Mouse (Mus musculus) thymus, postnatal 14 days (tissue): ENCODE data around the gene Tmem150a.

ENCODE experiments used
- DNase-seq: peaks from one replicate; pipeline ENCODE4 v3.0.0; 2021

The Tmem150a gene

DNA sequence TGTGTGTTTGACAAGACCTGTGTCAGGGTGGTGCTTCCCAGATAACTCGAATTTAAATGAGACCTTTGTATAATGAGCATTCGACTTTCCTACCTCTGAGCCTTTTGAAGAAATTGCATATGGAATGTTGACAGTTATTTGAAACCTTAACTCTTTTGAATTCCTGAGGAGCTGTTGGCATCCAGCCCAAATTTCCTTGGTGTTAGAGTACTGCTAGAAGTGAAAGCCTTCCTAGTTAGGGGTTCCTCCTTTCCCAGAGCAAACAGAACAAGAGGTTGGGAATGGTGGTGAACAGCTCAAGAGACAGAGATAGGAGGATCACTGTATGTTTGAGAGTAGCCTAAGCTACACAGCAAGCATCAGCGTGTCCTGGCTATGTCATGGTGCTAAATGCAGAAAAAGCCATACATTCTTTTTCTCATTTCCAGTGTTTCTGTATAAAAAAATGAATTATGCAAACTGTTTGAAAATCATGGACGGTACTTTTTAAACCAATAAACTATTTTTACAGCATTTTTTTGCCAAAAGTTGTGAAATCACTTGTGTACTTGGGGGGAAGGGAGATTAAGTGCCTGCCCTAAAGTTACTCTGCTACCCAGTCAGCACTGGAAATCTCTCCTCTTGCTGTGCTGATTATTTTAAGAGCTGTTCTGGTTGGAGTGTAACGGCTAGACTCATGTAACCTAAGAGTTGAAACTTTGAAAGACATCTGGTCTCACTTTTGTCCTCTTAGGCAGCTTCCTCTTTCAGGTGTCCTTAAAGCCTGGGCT, 2.4 kb upstream of the Tmem150a start:
- no peak for DNase-seq

DNA sequence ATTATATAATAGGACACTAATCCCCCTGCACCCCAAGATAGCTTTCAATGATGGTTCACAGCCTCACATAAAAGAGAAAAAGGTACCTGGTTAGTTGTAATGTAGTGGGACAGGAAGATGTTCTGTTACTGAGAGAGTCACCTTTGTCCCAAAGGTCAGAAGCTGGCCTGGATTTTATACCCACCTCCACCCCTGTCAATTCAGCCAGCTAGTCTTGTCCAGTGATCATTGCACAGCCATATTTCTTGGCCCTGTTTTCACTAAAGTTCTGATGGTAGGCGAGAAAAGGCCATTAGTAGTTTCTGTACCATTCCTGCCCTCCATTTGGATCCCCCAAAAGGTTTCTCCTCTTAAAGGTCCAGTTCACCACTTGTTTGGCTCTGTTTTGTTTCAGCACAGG, 1.2 kb upstream of the Tmem150a start:
- DNase-seq, result no peak

DNA sequence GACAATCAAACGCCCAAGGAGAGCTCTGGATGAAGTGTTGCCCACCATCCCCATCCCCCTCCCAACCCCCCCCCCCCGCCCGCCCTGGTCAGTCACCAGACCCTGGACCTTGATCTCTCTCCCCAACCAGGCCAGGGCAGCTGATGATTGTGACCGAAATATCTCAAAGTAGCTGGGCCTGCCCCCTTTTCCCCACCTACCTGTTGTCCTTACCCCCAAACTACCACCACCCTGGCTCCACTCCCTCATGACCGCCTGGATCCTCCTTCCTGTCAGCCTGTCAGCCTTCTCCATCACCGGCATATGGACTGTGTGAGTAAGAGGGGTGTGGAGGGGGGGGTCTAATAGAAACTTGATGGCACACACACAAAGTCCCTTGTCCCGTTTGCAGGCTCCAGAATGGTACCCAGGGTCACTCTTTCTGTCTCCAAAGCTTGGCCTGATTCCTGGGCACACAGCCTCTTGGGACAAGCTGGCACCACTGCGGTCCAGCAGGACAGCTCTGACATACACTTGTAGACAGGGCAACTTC, 820 bp downstream of the Tmem150a start:
- no peak for DNase-seq

DNA sequence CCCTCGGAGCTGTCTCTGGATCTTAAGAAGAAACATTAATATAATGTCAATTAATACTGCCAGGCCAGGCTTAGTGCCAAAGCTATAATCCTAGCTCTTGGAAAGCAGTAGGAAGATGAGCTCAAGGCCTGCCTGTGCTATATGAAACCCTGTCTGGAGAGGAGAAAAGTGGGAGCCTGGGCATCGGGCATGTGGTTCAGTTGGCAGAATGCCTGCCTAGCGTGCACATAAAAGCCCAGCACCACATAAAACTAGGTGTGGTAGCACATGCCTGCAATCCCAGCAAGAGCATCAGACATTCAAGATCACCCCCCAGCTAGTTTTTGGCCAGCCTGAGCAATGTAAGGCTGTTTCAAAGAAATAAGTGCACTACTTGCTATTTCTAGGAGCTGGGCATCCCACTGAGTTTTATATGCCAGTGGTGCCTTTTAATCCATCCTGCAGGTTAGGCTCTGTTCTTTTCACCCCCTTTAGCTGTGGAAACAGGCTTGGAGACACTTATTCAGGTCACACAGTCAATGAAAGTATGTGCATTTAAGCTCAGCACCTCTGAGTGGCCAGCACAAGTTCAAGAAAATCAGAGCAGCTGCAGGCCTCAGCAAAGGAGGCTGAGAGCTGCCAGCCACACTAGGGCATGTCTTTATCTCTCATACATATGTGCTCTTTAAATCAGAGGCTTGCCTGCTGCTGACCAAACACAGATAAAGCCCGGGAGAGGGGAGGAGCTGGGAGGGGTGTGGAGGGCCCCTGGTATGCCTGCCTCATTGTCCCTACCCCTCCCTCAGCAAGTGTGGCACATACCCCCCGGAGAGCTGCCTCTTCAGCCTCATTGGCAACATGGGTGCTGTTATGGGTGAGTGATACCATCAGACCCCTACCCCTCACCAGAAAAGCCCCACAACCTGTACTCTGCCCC, 2.2 kb downstream of the Tmem150a start:
- no peak for DNase-seq

DNA sequence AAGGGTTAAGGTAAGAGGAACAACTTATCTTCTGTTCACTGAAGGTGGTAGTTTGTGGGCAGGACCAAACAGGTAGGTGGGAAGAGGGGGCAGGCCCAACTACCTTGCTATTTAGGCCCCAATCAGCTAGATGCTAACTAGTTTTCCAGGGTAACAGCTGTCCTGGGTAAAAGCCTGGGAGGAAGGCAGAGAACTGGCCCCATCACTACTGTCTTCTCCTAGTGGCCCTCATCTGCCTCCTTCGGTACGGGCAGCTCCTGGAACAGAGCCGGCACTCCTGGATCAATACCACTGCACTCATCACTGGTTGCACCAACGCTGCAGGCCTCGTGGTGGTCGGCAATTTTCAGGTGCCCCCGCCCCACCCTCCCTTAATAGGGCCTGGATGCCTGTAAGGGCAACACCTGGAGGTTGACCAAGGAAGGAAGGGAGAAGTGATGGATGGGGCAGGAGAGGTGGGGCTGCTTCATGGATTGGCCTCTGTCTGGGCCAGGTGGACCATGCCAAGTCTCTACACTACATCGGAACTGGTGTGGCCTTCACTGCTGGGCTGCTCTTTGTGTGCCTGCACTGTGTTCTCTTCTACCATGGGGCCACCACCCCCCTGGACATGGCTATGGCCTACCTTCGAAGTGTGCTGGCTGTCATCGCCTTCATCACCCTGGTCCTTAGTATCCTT, 3.0 kb downstream of the Tmem150a start:
- DNase-seq, result no peak

DNA sequence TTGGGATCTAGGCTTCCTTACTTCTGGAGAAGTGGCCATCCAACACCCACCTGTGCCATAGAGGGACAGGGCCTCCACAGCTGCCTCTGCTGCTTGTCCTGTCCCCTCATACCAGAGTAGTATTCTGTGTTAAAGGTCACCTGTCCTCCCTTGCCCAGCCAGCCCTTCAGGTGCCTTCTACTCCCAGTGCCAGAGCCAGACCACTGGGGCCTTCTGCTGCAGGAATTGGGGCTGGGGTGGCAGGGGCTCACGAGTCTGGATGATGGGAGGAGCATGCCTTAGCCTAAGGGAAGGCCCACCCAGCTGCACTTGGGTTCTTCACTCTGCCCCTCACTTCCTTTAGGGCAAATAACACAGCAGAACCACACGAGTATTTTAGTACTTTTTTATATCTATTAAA, 4.1 kb downstream of the Tmem150a start:
- no peak for DNase-seq

DNA sequence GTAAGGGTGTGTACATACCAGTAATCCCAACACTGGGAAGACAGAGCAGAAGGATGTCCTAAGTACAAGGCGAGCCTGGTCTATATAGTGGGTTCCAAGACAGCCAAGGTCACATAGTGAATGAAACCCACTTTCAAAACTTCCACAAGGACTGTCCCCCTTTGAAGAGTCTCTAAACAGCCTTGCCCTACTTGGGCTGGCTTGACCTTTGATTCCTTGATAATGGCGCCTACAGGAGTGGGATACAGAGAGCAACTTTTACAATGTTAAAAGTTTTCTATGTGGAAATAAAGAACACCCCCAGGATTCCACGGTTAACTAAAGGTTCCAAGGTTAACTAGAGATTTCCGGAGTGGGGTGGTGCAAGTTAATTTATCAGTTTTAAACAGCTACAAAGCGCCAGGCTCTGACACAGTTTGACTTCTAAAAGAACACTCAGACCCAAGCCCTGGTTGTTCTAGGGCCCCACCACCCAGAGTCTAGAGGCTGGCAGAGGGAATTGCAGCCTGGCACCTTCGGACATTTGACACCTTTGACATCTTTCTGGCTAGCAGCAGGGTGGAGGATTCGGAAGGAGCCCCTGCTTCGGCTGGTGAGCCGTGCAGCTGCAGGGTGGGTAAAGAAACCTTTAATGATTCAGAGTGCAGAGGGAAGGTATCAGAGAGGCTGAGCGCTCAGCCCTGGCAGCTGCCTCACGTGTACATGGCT, 4.8 kb downstream of the Tmem150a start:
- no peak for DNase-seq

DNA sequence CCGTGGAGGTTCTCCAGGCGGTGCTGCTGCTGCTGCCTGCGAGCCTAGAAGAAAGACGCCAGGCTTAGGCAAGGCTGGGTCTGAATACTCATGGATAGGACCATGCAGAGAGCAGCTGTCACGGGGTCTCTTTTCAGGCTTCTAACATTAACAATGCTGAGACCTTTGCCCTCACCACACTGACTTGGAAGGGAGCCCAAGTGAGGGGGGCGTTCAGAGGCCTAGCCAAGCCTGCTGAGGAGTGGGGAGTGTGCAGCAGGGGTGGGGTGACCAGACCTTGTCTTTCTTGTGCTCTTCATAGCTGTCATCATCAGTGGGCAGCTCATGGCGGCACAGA, 5.3 kb downstream of the Tmem150a start:
- no peak for DNase-seq

DNA sequence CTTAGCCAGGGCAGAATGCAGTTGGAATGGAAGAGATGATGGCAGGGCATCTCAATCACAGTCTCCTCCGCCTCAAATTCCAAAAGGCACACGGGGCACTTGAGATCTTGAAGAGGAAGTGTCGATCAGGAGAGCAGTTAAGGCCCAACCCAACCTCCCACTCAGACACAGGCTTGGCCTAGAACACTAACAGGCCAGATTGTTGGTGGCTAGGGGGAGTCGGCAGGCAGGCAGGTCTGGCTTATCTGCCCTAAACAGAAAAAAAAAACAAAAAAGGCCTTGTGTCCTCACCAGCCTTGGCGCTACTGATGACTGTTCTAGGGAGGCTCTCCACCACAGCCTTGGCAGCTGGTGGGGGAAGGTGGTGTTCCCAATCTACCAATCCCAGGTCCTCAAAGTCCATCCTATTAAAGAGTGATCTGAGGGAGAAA, 5.9 kb downstream of the Tmem150a start:
- no peak for DNase-seq

DNA sequence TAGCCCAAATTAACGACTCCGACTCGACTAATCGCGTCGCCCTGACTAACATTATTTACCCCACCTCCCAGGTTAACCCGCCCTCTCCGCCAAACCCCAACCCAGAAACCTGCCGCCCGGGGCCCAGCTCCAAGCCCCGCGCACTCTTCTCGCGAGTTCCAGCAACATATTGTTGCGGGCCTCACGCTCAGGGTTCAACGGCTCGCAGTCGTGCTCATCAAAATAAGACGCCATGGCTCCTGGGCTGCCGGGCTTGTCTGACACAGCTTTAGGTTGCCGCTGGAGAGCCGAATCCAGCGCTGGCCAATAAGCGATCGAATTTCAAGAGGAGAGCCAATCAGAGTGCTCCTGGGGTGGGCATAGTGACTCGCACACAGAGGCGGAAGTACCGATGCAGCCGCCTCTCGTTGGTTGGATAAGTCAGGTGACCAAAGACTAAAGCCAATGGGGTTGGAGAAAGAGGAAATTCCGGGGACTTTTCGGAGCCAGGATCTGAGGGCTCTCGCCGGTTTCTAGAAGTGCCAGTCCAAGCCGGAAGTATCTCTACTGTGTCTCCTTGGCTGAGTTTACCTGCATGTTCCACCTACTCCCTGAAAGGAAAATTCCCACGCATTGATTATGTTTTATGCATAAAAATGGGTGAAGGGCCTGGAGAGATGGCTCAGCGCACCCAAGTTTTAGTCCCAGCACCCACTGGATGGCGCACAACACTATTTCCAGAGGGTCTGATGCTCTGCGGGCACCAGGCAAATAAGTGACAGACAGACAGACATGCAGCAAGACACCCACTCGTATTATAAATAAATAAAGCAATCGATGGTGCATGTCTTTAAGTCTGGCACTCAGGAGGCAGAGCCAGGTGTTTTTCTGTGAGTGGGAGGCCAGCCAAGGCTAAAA, 7.1 kb downstream of the Tmem150a start:
- peak; percentile 95 for DNase-seq

DNA sequence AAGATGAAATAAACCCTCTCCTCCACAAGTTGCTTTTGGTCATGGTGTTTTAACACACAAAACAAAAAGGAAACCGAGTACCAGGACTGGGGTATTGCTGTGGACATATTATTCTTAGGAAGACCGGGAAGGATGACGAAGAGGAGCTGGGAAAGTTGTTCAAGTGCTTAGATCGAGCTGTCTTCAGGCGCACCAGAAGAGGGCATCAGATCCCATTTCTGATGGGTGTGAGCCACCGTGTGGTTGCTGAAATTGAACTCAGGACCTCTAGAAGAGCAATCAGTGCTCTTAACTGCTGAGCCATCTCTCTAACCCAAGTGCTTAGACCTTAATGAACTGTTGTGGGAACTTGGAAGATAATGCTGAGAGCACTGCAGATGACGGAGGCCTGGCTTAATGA, 8.8 kb downstream of the Tmem150a start:
- no peak for DNase-seq

DNA sequence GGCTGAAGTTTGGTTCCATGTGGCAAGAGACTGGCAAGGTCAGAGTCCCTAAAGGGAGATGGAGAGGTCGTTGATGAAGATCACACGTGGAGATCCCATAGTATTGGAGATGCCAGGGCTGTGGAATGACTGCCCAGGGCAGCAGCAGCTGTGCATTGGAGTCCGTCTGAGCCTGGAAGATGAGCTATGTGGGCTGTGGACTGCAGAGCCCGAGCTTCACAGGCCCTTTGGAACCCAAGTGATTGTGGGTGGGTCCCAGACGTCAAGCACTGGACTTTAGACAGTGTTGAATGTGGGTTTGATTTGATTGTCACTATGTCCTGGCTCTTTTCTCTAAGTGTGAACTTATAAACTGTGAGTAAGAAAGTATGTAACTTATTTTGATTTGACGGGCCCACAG, 9.7 kb downstream of the Tmem150a start:
- no peak for DNase-seq

DNA sequence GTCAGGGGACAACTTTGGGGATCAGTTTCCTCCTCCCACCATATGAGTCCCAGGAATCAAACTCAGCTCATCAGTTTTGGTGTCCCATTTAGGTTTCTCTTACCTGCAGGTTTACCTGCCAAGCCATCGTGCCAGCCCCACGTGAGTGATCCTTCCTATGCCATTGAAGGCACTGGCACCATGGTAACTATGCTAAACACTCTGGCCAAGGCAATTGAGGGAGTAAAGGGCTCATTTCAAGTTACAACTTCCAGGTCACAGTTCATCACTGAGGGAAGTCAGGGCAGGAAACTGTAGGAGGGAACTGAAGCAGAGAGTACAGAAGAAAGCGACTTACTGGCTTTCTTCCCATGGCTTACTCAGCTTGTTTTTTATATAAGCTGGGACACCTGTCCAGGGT, 11.1 kb downstream of the Tmem150a start:
- no peak for DNase-seq

DNA sequence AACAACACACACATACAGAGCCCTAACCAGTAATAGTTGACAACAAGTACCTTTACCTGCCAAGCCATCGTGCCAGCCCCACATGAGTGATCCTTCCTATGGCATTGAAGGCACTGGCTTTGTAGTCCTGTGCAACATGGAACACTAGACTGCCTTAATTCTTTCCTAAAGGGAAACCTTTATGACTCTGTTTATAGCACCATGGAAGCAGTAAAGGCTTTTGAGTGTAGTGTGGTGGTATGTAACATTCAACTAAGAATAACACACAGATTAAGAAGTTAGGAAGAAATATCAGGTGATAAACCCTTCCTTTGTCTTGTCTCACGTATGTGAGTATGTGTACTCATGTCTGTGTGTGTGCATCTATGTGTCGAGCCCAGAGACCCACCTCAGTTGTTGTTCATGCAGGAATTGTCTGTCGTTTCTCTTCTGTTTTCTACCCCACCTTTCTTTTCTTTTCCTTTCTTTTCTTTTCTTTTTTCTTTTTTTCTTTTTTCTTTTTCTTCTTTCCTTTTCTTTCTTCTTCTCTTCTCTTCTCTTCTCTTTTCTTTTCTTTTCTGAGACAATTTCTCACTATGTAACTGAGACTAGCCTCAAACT, 11.7 kb downstream of the Tmem150a start, which contains the start of gene Rnf181:
Rnf181 (minus strand) TSS at position 113 of the 600 bp plus-strand sequence.
- no peak for DNase-seq

DNA sequence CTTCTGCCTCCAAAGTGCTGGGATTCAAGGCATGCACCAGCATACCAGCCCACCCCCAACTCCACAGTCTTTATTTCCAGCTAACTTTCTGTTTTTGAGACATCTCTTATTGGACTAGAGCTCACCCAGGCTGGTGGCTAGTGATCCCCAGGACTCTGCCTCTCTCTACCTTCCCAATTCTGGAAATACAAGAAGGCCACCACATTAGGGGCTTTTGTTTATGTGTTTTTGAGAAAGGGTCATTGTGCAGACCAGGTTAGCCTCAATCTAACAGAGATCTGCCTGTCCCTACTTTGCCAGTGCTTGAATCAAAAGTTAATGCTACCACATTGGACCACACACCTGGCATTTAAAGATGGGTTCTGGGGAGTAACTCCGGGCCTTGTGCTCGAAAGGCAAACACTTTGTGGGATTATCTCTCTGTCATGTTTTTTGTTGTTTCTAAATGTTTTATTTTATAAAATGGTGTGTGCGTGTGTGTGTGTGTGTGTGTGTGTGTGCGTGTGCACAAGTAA, 12.3 kb downstream of the Tmem150a start:
- no peak for DNase-seq

DNA sequence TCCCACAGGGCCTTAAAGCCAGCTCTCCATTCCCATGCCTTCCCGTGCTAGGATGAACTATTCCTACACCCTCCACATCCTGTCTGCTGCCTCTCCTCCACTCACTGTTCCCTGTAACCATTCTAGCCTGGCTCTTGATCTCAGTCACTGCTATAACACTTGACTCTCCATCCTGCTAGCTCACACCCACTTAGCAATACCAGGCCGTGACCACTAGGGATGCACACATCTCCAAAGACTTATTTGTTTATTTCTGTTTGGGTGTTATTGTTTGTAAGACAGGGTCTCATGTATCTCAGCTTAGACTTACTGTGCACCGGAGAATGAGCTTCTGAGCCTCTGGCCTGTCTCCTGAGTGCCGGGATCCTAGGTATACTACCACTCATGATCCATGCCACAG, 14.3 kb downstream of the Tmem150a start:
- DNase-seq, result no peak

DNA sequence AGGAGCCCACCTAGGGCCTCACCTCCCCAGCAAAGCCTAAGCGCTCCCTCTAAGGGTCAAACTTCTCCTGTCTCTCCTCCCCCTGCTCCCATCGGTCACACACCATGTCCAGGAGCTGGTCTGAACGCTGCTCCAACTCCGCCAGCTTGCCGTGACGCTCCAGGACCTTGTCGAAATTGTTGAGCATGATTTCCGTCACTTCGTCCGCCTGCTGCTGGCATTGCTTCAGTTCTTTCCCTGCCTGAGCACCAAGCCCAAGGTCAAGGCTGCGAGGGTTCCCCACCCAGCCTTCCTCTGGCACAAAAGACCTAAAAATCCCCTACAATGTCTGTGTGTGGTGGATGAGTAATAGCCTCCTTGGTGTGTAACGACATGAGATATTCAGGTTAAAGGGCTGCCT, 14.8 kb downstream of the Tmem150a start:
- DNase-seq, result no peak

DNA sequence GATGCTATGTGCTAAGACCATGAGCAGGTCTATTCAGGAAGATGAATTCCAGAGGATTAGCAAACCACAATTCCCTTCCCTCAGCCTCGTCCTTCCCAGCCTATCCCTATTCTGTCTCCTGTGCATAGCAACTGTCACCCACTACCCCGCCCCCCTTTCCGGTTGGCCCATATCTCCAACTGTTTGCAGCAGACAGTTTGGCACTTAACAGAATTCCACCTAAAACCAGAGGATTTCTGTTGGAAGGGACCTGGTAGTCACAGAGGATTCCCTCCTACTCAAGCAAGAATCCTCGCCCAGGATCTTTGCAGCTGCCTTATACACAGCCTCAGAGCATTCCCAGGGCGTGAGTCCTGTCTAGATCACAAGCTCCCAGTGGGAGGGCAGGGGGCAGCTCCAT, 15.9 kb downstream of the Tmem150a start:
- no peak for DNase-seq

DNA sequence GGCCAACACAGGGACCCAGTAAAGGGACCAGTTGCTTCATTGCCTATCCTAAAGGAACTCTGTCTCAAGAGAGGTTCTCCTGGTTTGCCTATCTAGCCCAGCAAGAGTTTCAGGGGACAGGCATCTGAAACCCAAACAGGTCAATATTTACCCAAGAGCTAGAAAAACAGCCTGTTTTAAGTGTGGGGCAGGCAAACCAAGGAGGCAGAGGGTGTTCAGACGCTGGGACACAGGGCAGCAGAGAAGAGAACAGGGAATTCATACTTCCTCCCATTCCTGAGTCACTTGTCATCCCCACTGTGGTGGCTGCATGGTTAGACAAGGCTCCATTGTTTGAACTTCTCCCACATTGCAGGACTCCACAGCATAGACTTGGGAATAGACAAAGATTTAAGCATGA, 16.3 kb downstream of the Tmem150a start:
- no peak for DNase-seq

DNA sequence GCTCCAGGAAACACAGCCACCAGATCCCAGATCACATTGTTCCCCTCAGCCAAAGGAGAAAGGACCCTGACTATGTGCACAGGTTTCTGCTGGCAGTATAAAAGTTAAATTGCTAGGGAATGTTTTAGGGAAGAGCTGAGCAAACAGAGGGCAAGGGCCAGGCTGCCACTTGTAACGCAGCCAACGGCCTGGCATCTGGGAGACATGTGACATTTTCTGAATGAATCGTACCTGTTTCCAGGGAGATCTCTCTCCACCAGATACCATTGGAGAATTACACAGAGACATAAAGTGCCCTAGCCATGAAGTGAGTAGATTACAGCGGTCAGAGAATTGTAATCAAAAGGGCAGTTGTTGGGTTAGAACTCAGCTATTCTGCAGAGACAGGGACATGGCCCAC, 17.9 kb downstream of the Tmem150a start:
- DNase-seq, result no peak

DNA sequence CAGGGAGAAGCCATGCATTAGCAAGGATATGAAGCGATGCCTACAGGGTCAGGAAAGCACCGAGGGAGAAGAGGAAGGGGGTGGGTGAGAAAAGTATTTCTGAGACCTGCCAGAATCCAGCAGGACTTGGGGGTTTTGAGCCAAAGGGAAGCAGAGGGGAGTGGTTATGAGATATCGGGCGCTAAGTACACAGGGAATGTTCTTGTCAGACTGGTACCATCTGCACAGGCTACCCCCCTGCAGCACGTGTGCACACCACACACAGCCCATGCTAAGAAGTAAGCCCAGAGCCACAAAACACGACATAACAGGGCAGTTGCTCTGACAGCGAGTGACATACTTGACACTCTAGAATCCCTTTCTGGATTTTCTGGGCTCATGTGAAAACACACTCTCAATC, 19.0 kb downstream of the Tmem150a start:
- DNase-seq, result no peak
